Mouse (Mus musculus): Measurements from ENCODE around the gene Nktr. TPM values are rescaled to one million over a fixed set of nuclear protein-coding genes. Genes with fewer than 3 reads are reported as not detected.

The Nktr gene
- polyA plus RNA-seq, 1 experiment from 2014 or later: 74.2 TPM

GRCm38 (mm10) chr9:121756785-121757184, 37.8 kb downstream of the Nktr start:
- Histone ChIP-seq H3K4me1 (ENCODE audit: insufficient read depth) (0 out of 2 replicates have a peak, but pooled peaks cover 8% of the 10 kb centered on the region), H3K27ac (ENCODE audit: low read depth) (no peak overlapping the region), H3K9ac (no peak overlapping the region), H3K9me3 (ENCODE audit: low read depth, low read length) (no peaks in the 10 kb centered on the region), H3K27me3 (ENCODE audit: insufficient read depth, low read length) (no peaks in the 10 kb centered on the region), H3K4me3 (ENCODE audit: low read depth, low read length) (no peak overlapping the region), H3K36me3 (ENCODE audit: insufficient read depth) (peaks cover 51% of the 10 kb centered on the region), H3K4me2 (no peak overlapping the region)
- ATAC-seq (ENCODE audit: insufficient read depth) (no peak), DNase-seq (no peak)
- TF ChIP-seq CTCF (IDR thresholded peaks at IDR 0.05; ENCODE audit: low read depth): no peak
- 82% methylated on average over 3 of the region's 3 CpGs for WGBS

GRCm38 (mm10) chr9:121757432-121757831, 38.5 kb downstream of the Nktr start:
- Histone ChIP-seq H3K4me3 (ENCODE audit: low read depth, low read length) (no peak overlapping the region), H3K9me3 (ENCODE audit: low read depth, low read length) (no peaks in the 10 kb centered on the region), H3K4me2 (no peak overlapping the region), H3K9ac (no peak overlapping the region), H3K4me1 (ENCODE audit: insufficient read depth) (0 out of 2 replicates have a peak, but pooled peaks cover 8% of the 10 kb centered on the region), H3K27ac (ENCODE audit: low read depth) (0 out of 2 replicates have a peak overlapping the region, but pooled peaks have one; percentile 42), H3K36me3 (ENCODE audit: insufficient read depth) (peaks cover 46% of the 10 kb centered on the region), H3K27me3 (ENCODE audit: insufficient read depth, low read length) (no peaks in the 10 kb centered on the region)
- ATAC-seq (ENCODE audit: insufficient read depth) (no peak), DNase-seq (peak; percentile 32)
- WGBS: 48% methylated on average over 3 of the region's 3 CpGs
- TF ChIP-seq CTCF (IDR thresholded peaks at IDR 0.05; ENCODE audit: low read depth): no peak

- no peak for TF ChIP-seq CTCF (IDR thresholded peaks at IDR 0.05; ENCODE audit: low read depth)
- no peaks in the 10 kb centered on the region for H3K9me3 ChIP-seq (ENCODE audit: low read depth, low read length)
- H3K27me3 ChIP-seq (ENCODE audit: insufficient read depth, low read length): no peaks in the 10 kb centered on the region
- 0 out of 2 replicates have a peak overlapping the region, but pooled peaks have one; percentile 42 for H3K27ac ChIP-seq (ENCODE audit: low read depth)
- DNase-seq: peak; percentile 22
- H3K4me2 ChIP-seq: peak overlapping the region; percentile 94
- H3K9ac ChIP-seq: peak overlapping the region; percentile 95
- ATAC-seq (ENCODE audit: insufficient read depth): no peak
- peak overlapping the region; percentile 83 for H3K4me3 ChIP-seq (ENCODE audit: low read depth, low read length)
- 45% methylated on average over 10 of the region's 10 CpGs for WGBS
- H3K4me1 ChIP-seq (ENCODE audit: insufficient read depth): 0 out of 2 replicates have a peak, but pooled peaks cover 8% of the 10 kb centered on the region
- H3K36me3 ChIP-seq (ENCODE audit: insufficient read depth): peaks cover 47% of the 10 kb centered on the region
These were observed 39.2 kb downstream of the Nktr start for GRCm38 (mm10) chr9:121757835-121758814.

- peaks cover 47% of the 10 kb centered on the region for H3K36me3 ChIP-seq (ENCODE audit: insufficient read depth)
- TF ChIP-seq CTCF (IDR thresholded peaks at IDR 0.05; ENCODE audit: low read depth): no peak
- H3K4me3 ChIP-seq (ENCODE audit: low read depth, low read length): peak within 1 kb of the TSS; percentile 83
- peak; percentile 84 for DNase-seq
- peak; percentile 75 for ATAC-seq (ENCODE audit: insufficient read depth)
- 0 out of 2 replicates have a peak, but pooled peaks cover 8% of the 10 kb centered on the region for H3K4me1 ChIP-seq (ENCODE audit: insufficient read depth)
- H3K27me3 ChIP-seq (ENCODE audit: insufficient read depth, low read length): no peaks in the 10 kb centered on the region
- WGBS: under 1% methylated on average over 88 of the region's 97 CpGs
- no peaks in the 10 kb centered on the region for H3K9me3 ChIP-seq (ENCODE audit: low read depth, low read length)
- peak within 1 kb of the TSS; percentile 96 for H3K27ac ChIP-seq (ENCODE audit: low read depth)
- peak within 1 kb of the TSS; percentile 95 for H3K9ac ChIP-seq
- H3K4me2 ChIP-seq: peak within 1 kb of the TSS; percentile 94
These were observed 40.4 kb downstream of the Nktr start, which contains the start of gene Zfp651 for GRCm38 (mm10) chr9:121759091-121760081. Zfp651 (plus strand) TSS chr9:121759330.

- TF ChIP-seq CTCF (IDR thresholded peaks at IDR 0.05; ENCODE audit: low read depth): no peak
- Histone ChIP-seq H3K9ac (peak overlapping the region; percentile 95), H3K27ac (ENCODE audit: low read depth) (peak overlapping the region; percentile 96), H3K4me2 (peak overlapping the region; percentile 94), H3K4me3 (ENCODE audit: low read depth, low read length) (peak overlapping the region; percentile 83), H3K4me1 (ENCODE audit: insufficient read depth) (0 out of 2 replicates have a peak, but pooled peaks cover 8% of the 10 kb centered on the region), H3K9me3 (ENCODE audit: low read depth, low read length) (no peaks in the 10 kb centered on the region), H3K27me3 (ENCODE audit: insufficient read depth, low read length) (no peaks in the 10 kb centered on the region), H3K36me3 (ENCODE audit: insufficient read depth) (peaks cover 45% of the 10 kb centered on the region)
- ATAC-seq (ENCODE audit: insufficient read depth): peak; percentile 64
- 2% methylated on average over 43 of the region's 43 CpGs for WGBS
- DNase-seq: peak; percentile 85
These were observed 41.5 kb downstream of the Nktr start for GRCm38 (mm10) chr9:121760271-121761090.

All from lung, embryonic 14.5 days (tissue).